Mouse (Mus musculus) C2C12 (cell line): ENCODE data around the gene Scn4a.

Source experiments
- CTCF ChIP-seq: IDR thresholded peaks from one replicate; pipeline ENCODE4 v1.5.1; 2011; ENCODE audit not compliant: control insufficient read depth, insufficient read depth, insufficient read length
- USF1 ChIP-seq: IDR thresholded peaks from one replicate; pipeline ENCODE4 v1.6.1; 2011; ENCODE audit warnings: low read depth, mild to moderate bottlenecking, control low read depth, moderate library complexity

- TF ChIP-seq USF1, result no peak
- TF ChIP-seq CTCF, result peak; percentile 69
These were observed 38.6 kb upstream of the Scn4a start for GRCm38 (mm10) chr11:106391546-106392188.
